Mouse (Mus musculus) leukemia stem cell, adult 10-12 weeks (primary cell): ENCODE data around the gene Limd2. TPM values are rescaled to one million over a fixed set of nuclear protein-coding genes. Genes with fewer than 3 reads are reported as not detected.

Experiments
- polyA plus RNA-seq: library from polyadenylated mRNA; stranded (reverse); fragments of >175 nt; gene quantifications from 2 replicates; pipeline ENCODE4 v1.2.3, GENCODE M21; 2012; ENCODE audit warnings: low replicate concordance

Gene Limd2
- polyA plus RNA-seq: 142 and 144 TPM in 2 replicates

DNA sequence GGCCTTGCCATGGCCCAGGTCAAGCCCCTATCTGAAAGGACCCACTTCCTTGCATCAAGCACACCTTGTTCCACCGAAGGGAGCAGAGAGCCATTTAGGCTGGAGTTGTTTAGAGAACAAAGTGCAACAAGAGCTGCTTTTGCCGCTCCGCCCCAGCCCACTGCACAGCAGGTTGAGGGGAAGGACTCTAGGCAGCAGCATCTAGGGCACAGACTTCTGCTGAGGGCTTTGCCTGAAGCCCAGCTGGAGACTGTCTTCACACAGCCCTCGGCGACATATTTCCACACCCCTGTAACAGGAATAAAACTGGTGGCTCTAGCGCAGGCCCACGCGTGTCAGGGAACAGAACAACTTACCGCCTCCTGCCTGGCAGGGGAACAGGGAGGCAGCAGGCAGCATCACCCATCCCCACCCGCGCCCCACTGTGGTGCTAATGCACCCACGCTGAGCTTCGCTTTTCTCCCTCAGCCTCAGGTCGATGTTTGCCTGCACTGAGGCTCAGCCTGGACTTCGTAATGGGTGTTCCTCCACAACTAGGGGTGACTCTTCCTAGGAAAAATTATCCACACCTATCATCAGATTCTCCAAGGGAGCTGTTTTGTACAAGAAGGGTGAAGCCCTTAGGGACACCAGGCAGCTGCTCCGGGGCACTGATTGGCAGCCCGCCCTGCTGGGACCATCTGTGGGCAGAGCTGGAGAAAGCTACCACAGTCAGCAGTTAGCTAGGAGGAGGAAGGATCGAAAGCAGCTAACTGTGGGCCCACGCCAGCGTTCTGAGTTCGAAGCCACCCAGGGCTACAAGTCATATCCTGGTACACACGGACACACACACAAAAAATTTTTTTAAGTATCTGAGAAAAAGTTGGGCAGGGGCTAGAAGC lies at the start of gene Limd2, which contains the start of gene Gm10840:
Limd2 (minus strand) TSS at position 20 of the 881 bp plus-strand sequence.
Gm10840 (plus strand) TSS at position 10 of the 881 bp plus-strand sequence.

DNA sequence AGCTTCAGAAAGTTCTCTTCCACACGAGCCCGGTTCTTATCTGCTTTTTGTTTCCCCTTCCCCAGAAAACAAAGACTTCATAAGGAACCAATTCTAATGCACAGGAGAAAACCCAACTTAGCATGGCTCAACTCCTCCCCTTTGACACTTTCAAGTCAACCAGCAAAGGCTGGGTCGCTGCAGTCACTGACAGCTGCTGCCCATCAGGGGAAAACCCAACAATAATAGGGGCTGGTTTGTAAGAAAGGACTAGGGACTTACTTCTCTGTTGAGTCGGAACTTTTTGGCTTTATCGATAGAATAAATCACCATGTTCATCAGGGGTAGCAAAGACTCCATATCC lies 41.4 kb upstream of the Limd2 start, which contains the start of gene Strada:
Strada (minus strand) TSS at position 46 of the 343 bp plus-strand sequence.

Other genes with a start within 250 kb of the Limd2 start
- gene Cyb561, start 207.5 kb downstream of the Limd2 start, polyA plus RNA-seq: 0.44 TPM in 1 of 2 replicates, not detected in the other
- 5.4 and 11.1 TPM in 2 replicates for gene Ace, start 192.9 kb downstream of the Limd2 start, polyA plus RNA-seq
- gene Ace3, start 166.2 kb downstream of the Limd2 start, polyA plus RNA-seq: not detected in 2 replicates
- gene Kcnh6, start 152.7 kb downstream of the Limd2 start, polyA plus RNA-seq: not detected in 2 replicates
- 34.4 and 37.9 TPM in 2 replicates for gene Dcaf7, start 124.0 kb downstream of the Limd2 start, polyA plus RNA-seq
- 15.6 and 22.6 TPM in 2 replicates for gene Taco1, start 94.8 kb downstream of the Limd2 start, polyA plus RNA-seq
- 4.8 and 5.7 TPM in 2 replicates for gene Map3k3, start 76.2 kb downstream of the Limd2 start, polyA plus RNA-seq
- gene Gm10840, start within 50 bp of the Limd2 start, polyA plus RNA-seq: not detected in 2 replicates
- gene Strada, start 41.3 kb upstream of the Limd2 start, polyA plus RNA-seq: 49.2 and 63.9 TPM in 2 replicates
- 0.83 and 1.2 TPM in 2 replicates for gene Ccdc47, start 55.5 kb upstream of the Limd2 start, polyA plus RNA-seq
- gene Ddx42, start 56.1 kb upstream of the Limd2 start, polyA plus RNA-seq: 7.5 and 8.1 TPM in 2 replicates
- 3.1 and 16.8 TPM in 2 replicates for gene Ftsj3, start 95.2 kb upstream of the Limd2 start, polyA plus RNA-seq
- gene Psmc5, start 95.3 kb upstream of the Limd2 start, polyA plus RNA-seq: 8.9 and 18.7 TPM in 2 replicates
- gene Smarcd2, start 112.1 kb upstream of the Limd2 start, polyA plus RNA-seq: 47.7 and 136 TPM in 2 replicates
- 0.06 and 0.07 TPM in 2 replicates for gene Tcam1, start 115.8 kb upstream of the Limd2 start, polyA plus RNA-seq
- 0.21 TPM in 1 of 2 replicates, not detected in the other for gene Gh, start 141.0 kb upstream of the Limd2 start, polyA plus RNA-seq
- gene Cd79b, start 153.9 kb upstream of the Limd2 start, polyA plus RNA-seq: 49.5 and 90.7 TPM in 2 replicates
- gene Scn4a, start 192.4 kb upstream of the Limd2 start, polyA plus RNA-seq: 0.25 and 0.68 TPM in 2 replicates
- gene Prr29, start 204.6 kb upstream of the Limd2 start, polyA plus RNA-seq: 0.65 TPM in 1 of 2 replicates, not detected in the other
- 11.7 and 25.0 TPM in 2 replicates for gene Icam2, start 227.2 kb upstream of the Limd2 start, polyA plus RNA-seq